Mouse (Mus musculus) thymus, adult 2 months (tissue): ENCODE results near the gene Siah3. TPM values are rescaled to one million over a fixed set of nuclear protein-coding genes. Genes with fewer than 3 reads are reported as not detected.
A peak's percentile ranks its signal among the peaks of the same experiment; 100 is the strongest.

Experiments used
- DNase-seq: peaks from one replicate; pipeline ENCODE4 v3.0.0; 2021
- H3K27ac ChIP-seq: fragments of 200-500 bp; 2 replicates; pipeline ENCODE4 v1.5.1; 2012; ENCODE audit warnings: low read length, control low read depth; ENCODE audit not compliant: control insufficient read depth, insufficient read depth
- H3K27me3 ChIP-seq: fragments of 200-500 bp; 2 replicates; pipeline ENCODE4 v1.6.1; 2012; ENCODE audit warnings: mild to moderate bottlenecking, low read length, moderate library complexity, mixed read lengths; ENCODE audit not compliant: control insufficient read depth, insufficient read depth
- H3K36me3 ChIP-seq: fragments of 200-500 bp; 2 replicates; pipeline ENCODE4 v1.6.1; 2012; ENCODE audit warnings: mild to moderate bottlenecking, low read length, moderate library complexity; ENCODE audit not compliant: control insufficient read depth, insufficient read depth
- H3K4me1 ChIP-seq: fragments of 200-500 bp; replicated peaks from 2 replicates; pipeline ENCODE4 v1.6.1; 2012; ENCODE audit warnings: low read length; ENCODE audit not compliant: control insufficient read depth, insufficient read depth
- H3K4me3 ChIP-seq: fragments of 200-500 bp; 2 replicates; pipeline ENCODE4 v1.5.1; 2012; ENCODE audit warnings: mild to moderate bottlenecking, low read length, control low read depth, moderate library complexity; ENCODE audit not compliant: control insufficient read depth, insufficient read depth
- CTCF ChIP-seq: fragments of 200-500 bp; IDR thresholded peaks from 2 replicates; pipeline ENCODE4 v1.5.1; 2012; ENCODE audit warnings: mild to moderate bottlenecking, control low read depth, low read length, moderate library complexity, borderline replicate concordance; ENCODE audit not compliant: control insufficient read depth, poor library complexity, insufficient read depth; ENCODE audit errors: extremely low read depth
- POLR2A ChIP-seq: fragments of 200-500 bp; IDR thresholded peaks from 2 replicates; pipeline ENCODE4 v1.6.1; 2012; ENCODE audit warnings: mild to moderate bottlenecking, low read length, control low read depth, moderate library complexity; ENCODE audit not compliant: control insufficient read depth, poor library complexity, insufficient read depth; ENCODE audit errors: extremely low read depth
- WGBS: fragments of 180-500 bp; shearing (Covaris S2); methylation state at CpG from one replicate; pipeline ENCODE4 v1.1.7; 2018; 5-methylcytosine and 5-hydroxymethylcytosine counted together
- polyA plus RNA-seq: library from polyadenylated mRNA; depleted of rRNA; stranded (reverse); fragments of >200 nt; gene quantifications from 2 replicates; pipeline ENCODE4 v1.2.3, GENCODE M21; 2012

Gene Siah3
- polyA plus RNA-seq, 1 experiment, result 0.05 TPM

- TF ChIP-seq CTCF, result no peak
- no peak for TF ChIP-seq POLR2A
- Histone ChIP-seq H3K27me3 (peaks cover 2% of the 10 kb centered on the region; the same call in 1 of the 2 replicates), H3K4me3 (no peak overlapping the region), H3K36me3 (no peaks in the 10 kb centered on the region), H3K27ac (no peak overlapping the region), H3K4me1 (peaks cover 10% of the 10 kb centered on the region; the same call in 1 of the 2 replicates)
- DNase-seq, result no peak
- WGBS, result 42% methylated on average over 4 of the region's 4 CpGs
Observed at GRCm38 (mm10) chr14:75454716-75455115, 1.1 kb upstream of the Siah3 start.

DNA sequence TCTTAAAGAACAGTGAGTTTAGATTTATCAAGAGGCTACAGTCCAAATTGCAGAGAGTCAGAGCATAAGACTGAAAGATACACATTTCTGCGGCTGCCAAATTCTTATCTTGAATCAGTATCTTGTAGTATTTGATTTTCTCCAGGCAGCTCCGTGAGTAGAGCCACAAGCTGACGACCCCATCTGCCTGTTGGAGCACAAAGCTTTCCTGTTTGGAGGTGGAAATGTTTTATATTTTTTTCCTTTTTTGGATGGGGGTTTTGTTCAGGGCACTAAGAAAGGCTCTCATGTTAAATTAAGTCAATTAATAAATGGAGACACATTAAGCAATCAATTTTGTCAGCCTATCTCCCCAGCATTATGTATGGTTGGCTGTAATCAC, 430 bp upstream of the Siah3 start:
- Histone ChIP-seq H3K27me3 (peaks cover 2% of the 10 kb centered on the region; the same call in 1 of the 2 replicates), H3K4me1 (peaks cover 10% of the 10 kb centered on the region; the same call in 1 of the 2 replicates), H3K4me3 (no peak overlapping the region), H3K27ac (no peak overlapping the region), H3K36me3 (no peaks in the 10 kb centered on the region)
- TF ChIP-seq POLR2A, result no peak
- no peak for TF ChIP-seq CTCF
- WGBS, result 50% methylated on average over 3 of the region's 3 CpGs
- no peak for DNase-seq

DNA sequence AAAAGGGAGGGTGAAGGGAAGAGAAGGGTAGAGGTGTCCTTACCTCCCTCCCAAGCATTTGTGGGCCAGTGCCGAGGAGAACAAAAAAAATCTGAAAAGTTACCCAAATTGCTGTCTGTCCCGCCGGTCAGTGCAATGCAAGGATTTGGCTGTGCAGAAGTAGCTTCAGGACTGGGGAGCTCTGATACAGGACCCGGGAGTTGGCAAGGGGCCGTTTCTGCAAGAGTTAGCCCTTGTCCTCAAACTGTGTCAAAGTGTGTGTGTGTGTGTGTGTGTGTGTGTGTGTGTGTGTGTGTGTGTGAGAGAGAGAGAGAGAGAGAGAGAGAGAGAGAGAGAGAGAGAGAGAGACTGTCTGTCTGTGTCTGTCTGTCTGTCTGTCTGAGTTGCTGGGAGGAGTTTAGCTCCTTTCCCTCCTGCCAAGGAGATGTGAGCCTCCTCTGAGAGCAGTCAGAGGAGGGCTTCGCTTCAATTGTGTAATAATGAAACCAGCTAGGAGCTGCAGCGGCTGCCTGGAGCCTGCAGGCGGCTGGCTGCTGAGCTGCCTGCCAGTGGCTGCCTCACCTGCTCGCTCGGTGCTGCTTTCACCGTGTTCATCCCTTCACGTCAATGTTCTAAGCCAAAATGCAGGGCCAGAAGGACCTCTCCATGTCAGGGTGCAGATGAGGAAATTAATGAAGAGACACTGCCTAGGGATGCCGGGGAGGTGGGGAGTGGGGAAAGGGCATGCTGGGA, 873 bp downstream of the Siah3 start:
- H3K27ac ChIP-seq, result no peak overlapping the region
- 9% methylated on average over 13 of the region's 13 CpGs for WGBS

DNA sequence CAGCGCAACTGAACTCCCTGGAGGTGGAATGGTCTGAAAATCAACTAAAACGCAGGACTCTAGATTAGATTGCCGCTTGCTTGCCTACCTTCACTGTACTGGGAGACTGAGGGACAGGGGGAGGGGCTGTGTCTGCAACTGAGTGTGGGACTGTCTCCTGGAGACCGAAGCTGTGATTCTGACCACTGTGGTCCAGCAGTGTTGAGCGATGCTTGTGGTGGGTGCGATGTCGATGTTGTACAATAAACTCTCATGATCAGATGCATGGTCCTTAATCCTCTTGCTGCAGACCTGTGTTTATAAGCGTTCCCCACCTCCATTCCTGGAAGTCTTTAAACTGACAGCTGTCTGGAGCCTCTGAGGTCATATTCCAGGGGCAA, 1.4 kb downstream of the Siah3 start:
- 56% methylated on average over 8 of the region's 8 CpGs for WGBS
- Histone ChIP-seq H3K27me3 (peaks cover 2% of the 10 kb centered on the region; the same call in 1 of the 2 replicates), H3K4me3 (peak overlapping the region; percentile 3; the same call in 1 of the 2 replicates), H3K36me3 (no peaks in the 10 kb centered on the region), H3K4me1 (peaks cover 10% of the 10 kb centered on the region; the same call in 1 of the 2 replicates), H3K27ac (no peak overlapping the region)
- no peak for DNase-seq
- TF ChIP-seq POLR2A (no peak), CTCF (no peak)

More for the DNA sequence above, 873 bp downstream of the Siah3 start:
- Histone ChIP-seq H3K4me1 (peaks cover 10% of the 10 kb centered on the region; the same call in 1 of the 2 replicates), H3K27me3 (peaks cover 2% of the 10 kb centered on the region; the same call in 1 of the 2 replicates), H3K4me3 (peak overlapping the region; percentile 3), H3K36me3 (no peaks in the 10 kb centered on the region)
- peak; percentile 9 for DNase-seq
- TF ChIP-seq CTCF (no peak), POLR2A (no peak)

DNA sequence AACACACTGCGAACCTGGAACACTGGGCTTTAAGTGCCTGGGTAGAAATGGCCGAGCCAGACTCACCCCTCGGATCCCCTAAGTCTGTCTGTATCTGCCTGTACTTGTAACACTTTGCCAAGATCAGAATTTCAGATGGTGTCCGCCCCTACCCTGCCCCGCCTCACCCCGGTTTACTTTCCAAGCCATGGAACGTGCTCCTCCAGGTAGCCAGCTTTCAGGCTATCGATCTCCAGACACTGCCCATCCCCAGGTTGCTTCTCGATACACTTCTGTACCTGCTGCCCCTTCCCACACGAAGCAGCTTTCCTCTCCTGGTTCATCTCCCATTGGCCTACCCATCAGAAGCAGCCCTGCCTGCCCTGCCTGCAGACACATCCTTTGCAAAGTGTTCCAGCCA, 3.6 kb downstream of the Siah3 start:
- DNase-seq, result no peak
- Histone ChIP-seq H3K27me3 (peaks cover 2% of the 10 kb centered on the region; the same call in 1 of the 2 replicates), H3K4me1 (peaks cover 10% of the 10 kb centered on the region; the same call in 1 of the 2 replicates), H3K36me3 (no peaks in the 10 kb centered on the region), H3K4me3 (no peak overlapping the region), H3K27ac (no peak overlapping the region)
- 80% methylated on average over 10 of the region's 10 CpGs for WGBS
- TF ChIP-seq POLR2A, result no peak
- no peak for TF ChIP-seq CTCF

DNA sequence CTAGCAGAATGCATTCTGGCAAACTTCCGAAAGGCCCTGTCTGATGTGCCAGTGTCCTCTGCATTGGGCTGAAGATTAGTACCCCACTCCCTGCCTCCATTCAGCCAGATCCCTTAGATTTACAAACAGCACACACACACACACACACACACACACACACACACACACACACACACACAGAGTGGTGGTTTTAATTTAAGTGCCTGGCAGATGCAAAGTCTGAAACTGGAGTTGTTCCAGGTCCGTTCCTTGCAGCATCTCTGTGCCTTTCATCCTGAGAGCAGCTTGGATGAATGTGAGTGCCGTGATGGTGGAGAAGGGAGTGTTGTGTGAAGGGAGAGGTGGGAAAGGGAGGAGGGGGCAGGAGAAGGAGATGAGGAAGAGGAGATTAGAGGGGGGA, 4.2 kb downstream of the Siah3 start:
- WGBS, result 46% methylated on average over 3 of the region's 3 CpGs
- Histone ChIP-seq H3K27ac (no peak overlapping the region), H3K27me3 (peaks cover 2% of the 10 kb centered on the region; the same call in 1 of the 2 replicates), H3K4me3 (no peak overlapping the region), H3K36me3 (no peaks in the 10 kb centered on the region), H3K4me1 (peaks cover 10% of the 10 kb centered on the region; the same call in 1 of the 2 replicates)
- TF ChIP-seq POLR2A (no peak), CTCF (no peak)
- DNase-seq, result no peak

DNA sequence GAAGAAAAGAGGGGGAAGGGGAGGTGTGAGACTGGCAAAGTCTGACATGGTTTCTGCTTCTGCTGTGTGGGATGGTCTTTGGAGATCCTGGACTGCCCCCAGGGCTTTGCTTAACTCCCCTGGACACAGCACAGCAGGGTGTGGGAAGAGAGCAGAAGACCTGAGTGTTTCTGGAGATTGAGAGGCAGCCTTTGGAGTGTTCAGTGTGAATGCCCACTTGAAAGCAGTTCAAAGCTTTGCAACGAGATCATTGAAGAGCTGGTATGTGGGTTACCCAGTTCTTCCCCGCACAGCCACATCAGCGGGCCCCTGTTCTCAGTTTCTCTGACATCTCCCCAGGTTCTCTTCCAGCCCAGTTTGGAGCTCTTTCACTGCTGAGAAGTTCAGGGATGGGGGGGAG, 4.7 kb downstream of the Siah3 start:
- H3K4me1 ChIP-seq, result peaks cover 10% of the 10 kb centered on the region; the same call in 1 of the 2 replicates
- H3K36me3 ChIP-seq, result no peaks in the 10 kb centered on the region
- no peak for TF ChIP-seq CTCF
- no peak for TF ChIP-seq POLR2A
- H3K4me3 ChIP-seq, result no peak overlapping the region
- no peak overlapping the region for H3K27ac ChIP-seq
- DNase-seq, result no peak
- H3K27me3 ChIP-seq, result peaks cover 2% of the 10 kb centered on the region; the same call in 1 of the 2 replicates
- WGBS, result 64% methylated on average over 3 of the region's 3 CpGs
